Mouse (Mus musculus): ENCODE results near the gene Srrm3. TPM values are rescaled to one million over a fixed set of nuclear protein-coding genes. Genes with fewer than 3 reads are reported as not detected.

The Srrm3 gene
- total and polyA plus RNA-seq, 2 experiments: not detected

- 47% methylated on average over 3 of the region's 3 CpGs for WGBS
- no peak overlapping the region for H3K4me3 ChIP-seq (ENCODE audit: insufficient read depth, low read depth, low read length)
- H3K4me1 ChIP-seq (ENCODE audit: control insufficient read depth, insufficient read depth, low read length): peaks cover 27% of the 10 kb centered on the region
- TF ChIP-seq CTCF (IDR thresholded peaks at IDR 0.05; ENCODE audit: low read depth, low read length) (no peak), POLR2A (IDR thresholded peaks at IDR 0.05; ENCODE audit: extremely low read depth, insufficient read depth, low read length) (no peak)
- H3K36me3 ChIP-seq (ENCODE audit: control insufficient read depth, insufficient read depth, low read length): peaks cover 2% of the 10 kb centered on the region; the same call in 1 of the 2 replicates
- H3K9ac ChIP-seq (ENCODE audit: low read depth, low read length): no peak overlapping the region
- peak overlapping the region; percentile 47 for H3K27ac ChIP-seq (replicated peaks; ENCODE audit: insufficient read depth, low read depth, low read length)
- peaks cover 22% of the 10 kb centered on the region; the same call in 1 of the 2 replicates for H3K79me2 ChIP-seq (ENCODE audit: control insufficient read depth, insufficient read depth, low read length)
- no peaks in the 10 kb centered on the region for H3K27me3 ChIP-seq (ENCODE audit: control insufficient read depth, insufficient read depth, low read length)
- DNase-seq (ENCODE audit: extremely low read depth, low read depth, low spot score): peak; percentile 73
Measured at GRCm38 (mm10) chr5:135916601-135917000, 109.9 kb downstream of the Srrm3 start.

- 92% methylated on average over 8 of the region's 8 CpGs for WGBS
- no peak; the same call in 1 of the 2 replicates for TF ChIP-seq CTCF (IDR thresholded peaks at IDR 0.05; ENCODE audit: low read depth, low read length)
- no peak for TF ChIP-seq POLR2A (IDR thresholded peaks at IDR 0.05; ENCODE audit: extremely low read depth, insufficient read depth, low read length)
Measured at GRCm38 (mm10) chr5:135917327-135918058, 110.8 kb downstream of the Srrm3 start.

GRCm38 (mm10) chr5:135918059-135918437, 111.4 kb downstream of the Srrm3 start:
- Histone ChIP-seq H3K79me2 (ENCODE audit: control insufficient read depth, insufficient read depth, low read length) (peaks cover 23% of the 10 kb centered on the region; the same call in 1 of the 2 replicates), H3K27me3 (ENCODE audit: control insufficient read depth, insufficient read depth, low read length) (no peaks in the 10 kb centered on the region), H3K36me3 (ENCODE audit: control insufficient read depth, insufficient read depth, low read length) (peaks cover 9% of the 10 kb centered on the region; the same call in 1 of the 2 replicates), H3K4me3 (ENCODE audit: insufficient read depth, low read depth, low read length) (no peak overlapping the region), H3K27ac (replicated peaks; ENCODE audit: insufficient read depth, low read depth, low read length) (no peak overlapping the region), H3K4me1 (ENCODE audit: control insufficient read depth, insufficient read depth, low read length) (peaks cover 25% of the 10 kb centered on the region), H3K9ac (ENCODE audit: low read depth, low read length) (no peak overlapping the region)
- no peak for DNase-seq (ENCODE audit: extremely low read depth, low read depth, low spot score)
- WGBS: 92% methylated on average over 5 of the region's 5 CpGs
- no peak for TF ChIP-seq CTCF (IDR thresholded peaks at IDR 0.05; ENCODE audit: low read depth, low read length)
- TF ChIP-seq POLR2A (IDR thresholded peaks at IDR 0.05; ENCODE audit: extremely low read depth, insufficient read depth, low read length): no peak

More at GRCm38 (mm10) chr5:135917327-135918058, 110.8 kb downstream of the Srrm3 start:
- DNase-seq (ENCODE audit: extremely low read depth, low read depth, low spot score): no peak
- no peaks in the 10 kb centered on the region for H3K27me3 ChIP-seq (ENCODE audit: control insufficient read depth, insufficient read depth, low read length)
- peaks cover 8% of the 10 kb centered on the region; the same call in 1 of the 2 replicates for H3K36me3 ChIP-seq (ENCODE audit: control insufficient read depth, insufficient read depth, low read length)
- peaks cover 23% of the 10 kb centered on the region; the same call in 1 of the 2 replicates for H3K79me2 ChIP-seq (ENCODE audit: control insufficient read depth, insufficient read depth, low read length)
- no peak overlapping the region for H3K9ac ChIP-seq (ENCODE audit: low read depth, low read length)
- H3K27ac ChIP-seq (replicated peaks; ENCODE audit: insufficient read depth, low read depth, low read length): peak overlapping the region; percentile 38; the same call in 1 of the 2 replicates
- no peak overlapping the region for H3K4me3 ChIP-seq (ENCODE audit: insufficient read depth, low read depth, low read length)
- H3K4me1 ChIP-seq (ENCODE audit: control insufficient read depth, insufficient read depth, low read length): peaks cover 27% of the 10 kb centered on the region

GRCm38 (mm10) chr5:135918593-135918992, 111.9 kb downstream of the Srrm3 start:
- peaks cover 9% of the 10 kb centered on the region; the same call in 1 of the 2 replicates for H3K36me3 ChIP-seq (ENCODE audit: control insufficient read depth, insufficient read depth, low read length)
- H3K4me1 ChIP-seq (ENCODE audit: control insufficient read depth, insufficient read depth, low read length): peaks cover 25% of the 10 kb centered on the region
- DNase-seq (ENCODE audit: extremely low read depth, low read depth, low spot score): no peak
- H3K9ac ChIP-seq (ENCODE audit: low read depth, low read length): no peak overlapping the region
- no peak overlapping the region for H3K4me3 ChIP-seq (ENCODE audit: insufficient read depth, low read depth, low read length)
- TF ChIP-seq CTCF (IDR thresholded peaks at IDR 0.05; ENCODE audit: low read depth, low read length) (no peak), POLR2A (IDR thresholded peaks at IDR 0.05; ENCODE audit: extremely low read depth, insufficient read depth, low read length) (no peak)
- H3K27ac ChIP-seq (replicated peaks; ENCODE audit: insufficient read depth, low read depth, low read length): no peak overlapping the region
- H3K27me3 ChIP-seq (ENCODE audit: control insufficient read depth, insufficient read depth, low read length): no peaks in the 10 kb centered on the region
- WGBS: 96% methylated on average over 5 of the region's 5 CpGs
- peaks cover 24% of the 10 kb centered on the region; the same call in 1 of the 2 replicates for H3K79me2 ChIP-seq (ENCODE audit: control insufficient read depth, insufficient read depth, low read length)

- Histone ChIP-seq H3K9ac (ENCODE audit: low read depth, low read length) (no peak overlapping the region), H3K27ac (replicated peaks; ENCODE audit: insufficient read depth, low read depth, low read length) (no peak overlapping the region), H3K27me3 (ENCODE audit: control insufficient read depth, insufficient read depth, low read length) (no peaks in the 10 kb centered on the region), H3K79me2 (ENCODE audit: control insufficient read depth, insufficient read depth, low read length) (peaks cover 29% of the 10 kb centered on the region; the same call in 1 of the 2 replicates), H3K4me3 (ENCODE audit: insufficient read depth, low read depth, low read length) (no peak overlapping the region), H3K4me1 (ENCODE audit: control insufficient read depth, insufficient read depth, low read length) (peaks cover 19% of the 10 kb centered on the region), H3K36me3 (ENCODE audit: control insufficient read depth, insufficient read depth, low read length) (peaks cover 9% of the 10 kb centered on the region; the same call in 1 of the 2 replicates)
- no peak for DNase-seq (ENCODE audit: extremely low read depth, low read depth, low spot score)
- 53% methylated on average over 3 of the region's 3 CpGs for WGBS
- TF ChIP-seq CTCF (IDR thresholded peaks at IDR 0.05; ENCODE audit: low read depth, low read length) (no peak), POLR2A (IDR thresholded peaks at IDR 0.05; ENCODE audit: extremely low read depth, insufficient read depth, low read length) (no peak)
Measured at GRCm38 (mm10) chr5:135919902-135920301, 113.2 kb downstream of the Srrm3 start.

- peaks cover 37% of the 10 kb centered on the region for H3K79me2 ChIP-seq (ENCODE audit: control insufficient read depth, insufficient read depth, low read length)
- H3K27ac ChIP-seq (replicated peaks; ENCODE audit: insufficient read depth, low read depth, low read length): no peak overlapping the region
- no peak for DNase-seq (ENCODE audit: extremely low read depth, low read depth, low spot score)
- H3K9ac ChIP-seq (ENCODE audit: low read depth, low read length): no peak overlapping the region
- H3K36me3 ChIP-seq (ENCODE audit: control insufficient read depth, insufficient read depth, low read length): peaks cover 12% of the 10 kb centered on the region; the same call in 1 of the 2 replicates
- TF ChIP-seq CTCF (IDR thresholded peaks at IDR 0.05; ENCODE audit: low read depth, low read length) (no peak), POLR2A (IDR thresholded peaks at IDR 0.05; ENCODE audit: extremely low read depth, insufficient read depth, low read length) (no peak)
- H3K27me3 ChIP-seq (ENCODE audit: control insufficient read depth, insufficient read depth, low read length): no peaks in the 10 kb centered on the region
- peaks cover 4% of the 10 kb centered on the region; the same call in 1 of the 2 replicates for H3K4me1 ChIP-seq (ENCODE audit: control insufficient read depth, insufficient read depth, low read length)
- no peak overlapping the region for H3K4me3 ChIP-seq (ENCODE audit: insufficient read depth, low read depth, low read length)
- 92% methylated on average over 7 of the region's 7 CpGs for WGBS
Measured at GRCm38 (mm10) chr5:135923901-135924300, 117.2 kb downstream of the Srrm3 start.

Other genes with a start within 250 kb of the Srrm3 start
- gene Ccl26, start 243.3 kb upstream of the Srrm3 start, total RNA-seq (2014; rRNA removed): not detected in 2 replicates
- gene Ccl26, start 243.3 kb upstream of the Srrm3 start, polyA plus RNA-seq (2012; rRNA removed): not detected in 2 replicates
- 3.7 and 8.2 TPM in 2 replicates for gene Ccl24, start 233.8 kb upstream of the Srrm3 start, total RNA-seq (2014; rRNA removed)
- 1.8 and 5.3 TPM in 2 replicates for gene Ccl24, start 233.8 kb upstream of the Srrm3 start, polyA plus RNA-seq (2012; rRNA removed)
- 8.5 and 9.7 TPM in 2 replicates for gene Rhbdd2, start 174.3 kb upstream of the Srrm3 start, total RNA-seq (2014; rRNA removed)
- 17.0 and 20.9 TPM in 2 replicates for gene Rhbdd2, start 174.3 kb upstream of the Srrm3 start, polyA plus RNA-seq (2012; rRNA removed)
- gene Por, start 136.9 kb upstream of the Srrm3 start, total RNA-seq (2014; rRNA removed): 284 and 345 TPM in 2 replicates
- gene Por, start 136.9 kb upstream of the Srrm3 start, polyA plus RNA-seq (2012; rRNA removed): 211 and 254 TPM in 2 replicates
- gene Tmem120a, start 62.4 kb upstream of the Srrm3 start, total RNA-seq (2014; rRNA removed): 55.2 and 58.1 TPM in 2 replicates
- gene Tmem120a, start 62.4 kb upstream of the Srrm3 start, polyA plus RNA-seq (2012; rRNA removed): 52.9 and 76.6 TPM in 2 replicates
- gene Styxl1, start 28.5 kb upstream of the Srrm3 start, total RNA-seq (2014; rRNA removed): 0.13 and 0.18 TPM in 2 replicates
- 0.22 and 0.23 TPM in 2 replicates for gene Styxl1, start 28.5 kb upstream of the Srrm3 start, polyA plus RNA-seq (2012; rRNA removed)
- 108 and 176 TPM in 2 replicates for gene Mdh2, start 28.4 kb upstream of the Srrm3 start, total RNA-seq (2014; rRNA removed)
- 361 and 418 TPM in 2 replicates for gene Mdh2, start 28.4 kb upstream of the Srrm3 start, polyA plus RNA-seq (2012; rRNA removed)
- 18.9 and 19.5 TPM in 2 replicates for gene Hspb1, start 81.0 kb downstream of the Srrm3 start, total RNA-seq (2014; rRNA removed)
- gene Hspb1, start 81.0 kb downstream of the Srrm3 start, polyA plus RNA-seq (2012; rRNA removed): 10.9 and 24.3 TPM in 2 replicates
- 23.0 and 30.9 TPM in 2 replicates for gene Ywhag, start 127.7 kb downstream of the Srrm3 start, total RNA-seq (2014; rRNA removed)
- gene Ywhag, start 127.7 kb downstream of the Srrm3 start, polyA plus RNA-seq (2012; rRNA removed): 42.4 and 50.4 TPM in 2 replicates
- 4.0 and 4.8 TPM in 2 replicates for gene Ssc4d, start 167.6 kb downstream of the Srrm3 start, total RNA-seq (2014; rRNA removed)
- gene Ssc4d, start 167.6 kb downstream of the Srrm3 start, polyA plus RNA-seq (2012; rRNA removed): 5.8 and 6.5 TPM in 2 replicates
- not detected in 2 replicates for gene Zp3, start 173.2 kb downstream of the Srrm3 start, total RNA-seq (2014; rRNA removed)
- gene Zp3, start 173.2 kb downstream of the Srrm3 start, polyA plus RNA-seq (2012; rRNA removed): not detected in 2 replicates
- 1.0 and 1.9 TPM in 2 replicates for gene Dtx2, start 187.9 kb downstream of the Srrm3 start, total RNA-seq (2014; rRNA removed)
- 4.3 and 7.1 TPM in 2 replicates for gene Dtx2, start 187.9 kb downstream of the Srrm3 start, polyA plus RNA-seq (2012; rRNA removed)
- gene Upk3b, start 231.6 kb downstream of the Srrm3 start, total RNA-seq (2014; rRNA removed): 0.34 and 0.55 TPM in 2 replicates
- gene Upk3b, start 231.6 kb downstream of the Srrm3 start, polyA plus RNA-seq (2012; rRNA removed): 1.3 and 2.1 TPM in 2 replicates
- not detected in 2 replicates for gene Upk3bl, start 247.6 kb downstream of the Srrm3 start, total RNA-seq (2014; rRNA removed)
- gene Upk3bl, start 247.6 kb downstream of the Srrm3 start, polyA plus RNA-seq (2012; rRNA removed): not detected in 2 replicates